Mouse (Mus musculus) spleen, adult 2 months (tissue): Measurements from ENCODE around the gene Slc25a38.

Experiments
- CTCF ChIP-seq: fragments of 200-500 bp; IDR thresholded peaks from 2 replicates; pipeline ENCODE4 v1.5.1; 2011; ENCODE audit warnings: mild to moderate bottlenecking, inconsistent platforms; ENCODE audit not compliant: insufficient read depth, insufficient read length, insufficient replicate concordance; ENCODE audit errors: extremely low read depth
- POLR2A ChIP-seq: fragments of 200-500 bp; IDR thresholded peaks from 2 replicates; pipeline ENCODE4 v1.6.1; 2011; ENCODE audit warnings: low read depth, low read length, inconsistent platforms

GRCm38 (mm10) chr9:120144474-120144873, 34.3 kb downstream of the Slc25a38 start:
- no peak for TF ChIP-seq POLR2A
- no peak for TF ChIP-seq CTCF
